Mouse (Mus musculus) MEL (cell line): ENCODE data around the gene Gbe1.

ENCODE experiments used
- CTCF ChIP-seq, 3 experiments: IDR thresholded peaks in 2 of 3; conservative IDR thresholded peaks in 1 of 3; 2 replicates each; pipeline ENCODE4 v1.5.1; 2011 to 2012; ENCODE audit warnings: low read length in 3 of 3, low read depth in 2 of 3, mild to moderate bottlenecking in 2 of 3, improper control_type of control experiment in 1 of 3, inconsistent platforms in 1 of 3, mixed read lengths in 1 of 3, moderate library complexity in 1 of 3; ENCODE audit not compliant: control insufficient read depth in 1 of 3, insufficient read depth in 1 of 3, poor library complexity in 1 of 3, severe bottlenecking in 1 of 3
- POLR2A ChIP-seq, 2 experiments: IDR thresholded peaks; 2 replicates each; pipeline ENCODE4 v1.6.1; 2011 to 2012; ENCODE audit warnings: low read length in 2 of 2, mild to moderate bottlenecking in 2 of 2, control low read depth in 1 of 2, improper control_type of control experiment in 1 of 2, low read depth in 1 of 2, moderate library complexity in 1 of 2; ENCODE audit not compliant: control insufficient read depth in 1 of 2, insufficient read depth in 1 of 2, poor library complexity in 1 of 2
- SMC3 ChIP-seq: IDR thresholded peaks from 2 replicates; pipeline ENCODE4 v1.6.1; 2011; ENCODE audit warnings: low read depth, low read length, improper control_type of control experiment
- USF1 ChIP-seq: IDR thresholded peaks from 2 replicates; pipeline ENCODE4 v1.6.1; 2014; ENCODE audit warnings: low read depth, mild to moderate bottlenecking, inconsistent platforms, low read length, improper control_type of control experiment, moderate library complexity
- ZC3H11A ChIP-seq: IDR thresholded peaks from 2 replicates; pipeline ENCODE4 v1.6.1; 2012; ENCODE audit warnings: low read depth, mild to moderate bottlenecking, inconsistent platforms, low read length, improper control_type of control experiment

- TF ChIP-seq CTCF (IDR thresholded peaks at IDR 0.05 in 2 of 3, conservative IDR thresholded peaks at IDR 0.05 in 1 of 3; ENCODE audit: control insufficient read depth in 1 of 3, insufficient read depth in 1 of 3, low read depth in 2 of 3, low read length in 3 of 3, poor library complexity in 1 of 3, severe bottlenecking in 1 of 3) (no peak), POLR2A (IDR thresholded peaks at IDR 0.05; ENCODE audit: control insufficient read depth in 1 of 2, insufficient read depth in 1 of 2, low read depth in 1 of 2, low read length in 2 of 2, poor library complexity in 1 of 2) (no peak), USF1 (no peak), ZC3H11A (no peak), SMC3 (no peak)
Observed at GRCm38 (mm10) chr16:70395276-70395675, 81.5 kb downstream of the Gbe1 start.
